Mouse (Mus musculus) E14TG2a.4 (cell line): ENCODE measurements at regions not wholly inside any gene's neighbourhood (a gene's known extent, or its start where the extent isn't known, plus 50 kb on each side); places are given as distances from the start of the nearest gene placed in this dataset.
A peak's percentile ranks its signal among the peaks of the same experiment; 100 is the strongest.
"Not testable (repeated sequence)": the region's sequence is repeated elsewhere in the genome, so short reads cannot be mapped to it uniquely, and the experiment has no call there.

ENCODE experiments used
- H3K27me3 ChIP-seq: 2 replicates; pipeline ENCODE4 v1.6.1; 2014; ENCODE audit warnings: low read length, control low read depth; ENCODE audit not compliant: insufficient read depth
- H3K36me3 ChIP-seq: 2 replicates; pipeline ENCODE4 v1.6.1; 2014; ENCODE audit warnings: low read length, control low read depth; ENCODE audit not compliant: insufficient read depth
- H3K4me1 ChIP-seq: replicated peaks from 2 replicates; pipeline ENCODE4 v1.6.1; 2014; ENCODE audit warnings: low read depth, low read length, control low read depth
- H3K4me3 ChIP-seq: replicated peaks from 2 replicates; pipeline ENCODE4 v1.5.1; 2014; ENCODE audit warnings: mild to moderate bottlenecking, low read length
- H3K9me3 ChIP-seq: 2 replicates; pipeline ENCODE4 v1.6.1; 2014; ENCODE audit warnings: low read length, control low read depth
- CTCF ChIP-seq: conservative IDR thresholded peaks from 2 replicates; pipeline ENCODE4 v1.5.1; 2014; ENCODE audit warnings: low read length
- NANOG ChIP-seq: IDR thresholded peaks from 2 replicates; pipeline ENCODE4 v1.6.1; 2014; ENCODE audit warnings: borderline replicate concordance, low read length, mixed read lengths
- POU5F1 ChIP-seq: IDR thresholded peaks from 2 replicates; pipeline ENCODE4 v1.6.1; 2014; ENCODE audit warnings: low read length, borderline replicate concordance

GRCm38 (mm10) chr1:7388627-7389026 is 2580.9 kb downstream of the Gm37988 start:
- Histone ChIP-seq H3K4me3 (no peak overlapping the region), H3K27me3 (no peaks in the 10 kb centered on the region), H3K9me3 (peaks cover 5% of the 10 kb centered on the region; the same call in 1 of the 2 replicates), H3K36me3 (peaks cover 7% of the 10 kb centered on the region; the same call in 1 of the 2 replicates), H3K4me1 (no peaks in the 10 kb centered on the region)
- TF ChIP-seq NANOG = no peak
- TF ChIP-seq POU5F1 = no peak
- TF ChIP-seq CTCF = no peak

- TF ChIP-seq CTCF (no peak), NANOG (no peak), POU5F1 (no peak)
These were observed 2585.8 kb downstream of the Gm37988 start for GRCm38 (mm10) chr1:7393508-7393907.

GRCm38 (mm10) chr1:7394161-7394560 is 2586.5 kb downstream of the Gm37988 start:
- TF ChIP-seq NANOG (no peak), POU5F1 (no peak), CTCF (no peak)
- Histone ChIP-seq H3K27me3 (no peaks in the 10 kb centered on the region), H3K36me3 (no peaks in the 10 kb centered on the region), H3K4me1 (0 out of 2 replicates have a peak, but pooled peaks cover 3% of the 10 kb centered on the region), H3K9me3 (no peaks in the 10 kb centered on the region), H3K4me3 (no peak overlapping the region)

More at GRCm38 (mm10) chr1:7393508-7393907, 2585.8 kb downstream of the Gm37988 start:
- H3K4me1 ChIP-seq = 0 out of 2 replicates have a peak, but pooled peaks cover 3% of the 10 kb centered on the region
- H3K4me3 ChIP-seq = no peak overlapping the region
- H3K27me3 ChIP-seq = no peaks in the 10 kb centered on the region
- H3K9me3 ChIP-seq = 0 out of 2 replicates have a peak, but pooled peaks cover under 1% of the 10 kb centered on the region
- peaks cover 3% of the 10 kb centered on the region; the same call in 1 of the 2 replicates for H3K36me3 ChIP-seq

GRCm38 (mm10) chr1:7395527-7395926 is 2587.8 kb downstream of the Gm37988 start:
- no peaks in the 10 kb centered on the region for H3K36me3 ChIP-seq
- no peaks in the 10 kb centered on the region for H3K9me3 ChIP-seq
- H3K4me1 ChIP-seq = 0 out of 2 replicates have a peak, but pooled peaks cover 3% of the 10 kb centered on the region
- no peak for TF ChIP-seq NANOG
- no peak for TF ChIP-seq POU5F1
- no peak for TF ChIP-seq CTCF
- no peaks in the 10 kb centered on the region for H3K27me3 ChIP-seq
- no peak overlapping the region for H3K4me3 ChIP-seq

DNA sequence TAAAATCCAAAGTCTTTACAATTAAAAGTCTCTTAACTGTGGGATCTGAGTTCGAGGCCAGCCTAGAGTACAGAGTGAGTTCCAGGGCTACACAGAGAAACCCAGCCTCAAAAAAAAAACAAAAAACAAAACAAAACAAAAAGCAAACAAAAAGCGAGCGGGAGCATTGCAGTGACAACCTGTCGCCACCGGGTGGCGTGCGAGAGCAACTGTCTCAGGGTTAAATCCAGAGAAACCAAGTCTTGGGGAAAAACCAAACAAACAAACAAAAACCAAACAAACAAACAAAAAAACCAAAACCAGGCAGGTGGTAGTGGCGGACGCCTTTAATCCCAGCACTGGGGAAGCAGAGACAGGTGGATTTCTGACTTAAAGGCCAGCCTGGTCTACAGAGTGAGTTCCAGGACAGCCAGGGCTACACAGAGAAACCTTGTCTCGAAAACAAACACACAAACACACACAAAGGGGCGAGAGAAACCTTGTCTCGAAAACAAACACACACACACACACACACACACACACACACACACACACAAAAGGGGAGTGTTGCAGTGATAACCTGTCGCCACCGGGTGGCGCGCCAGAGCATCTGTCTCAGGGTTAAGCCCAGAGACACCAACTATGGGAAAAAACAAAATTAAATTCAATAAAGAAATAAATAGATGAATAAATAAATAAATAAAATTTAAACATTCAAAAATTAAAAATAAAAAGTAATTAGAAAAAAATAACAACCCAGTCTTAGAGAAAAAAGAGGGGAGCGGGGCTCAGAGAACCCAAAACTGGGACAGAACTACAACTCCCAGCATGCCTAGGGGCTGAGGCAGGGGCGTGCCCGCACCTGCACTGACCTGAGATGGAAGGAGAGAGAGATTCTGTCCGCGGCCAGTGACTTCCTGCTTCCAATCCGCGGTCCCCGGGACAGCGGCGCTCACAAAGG is 2589.4 kb downstream of the Gm37988 start:
- TF ChIP-seq NANOG = no peak
- peak; percentile 95 for TF ChIP-seq CTCF
- H3K36me3 ChIP-seq = no peaks in the 10 kb centered on the region
- 0 out of 2 replicates have a peak, but pooled peaks cover 3% of the 10 kb centered on the region for H3K4me1 ChIP-seq
- peak overlapping the region; percentile 96 for H3K4me3 ChIP-seq
- H3K9me3 ChIP-seq = no peaks in the 10 kb centered on the region
- no peaks in the 10 kb centered on the region for H3K27me3 ChIP-seq

DNA sequence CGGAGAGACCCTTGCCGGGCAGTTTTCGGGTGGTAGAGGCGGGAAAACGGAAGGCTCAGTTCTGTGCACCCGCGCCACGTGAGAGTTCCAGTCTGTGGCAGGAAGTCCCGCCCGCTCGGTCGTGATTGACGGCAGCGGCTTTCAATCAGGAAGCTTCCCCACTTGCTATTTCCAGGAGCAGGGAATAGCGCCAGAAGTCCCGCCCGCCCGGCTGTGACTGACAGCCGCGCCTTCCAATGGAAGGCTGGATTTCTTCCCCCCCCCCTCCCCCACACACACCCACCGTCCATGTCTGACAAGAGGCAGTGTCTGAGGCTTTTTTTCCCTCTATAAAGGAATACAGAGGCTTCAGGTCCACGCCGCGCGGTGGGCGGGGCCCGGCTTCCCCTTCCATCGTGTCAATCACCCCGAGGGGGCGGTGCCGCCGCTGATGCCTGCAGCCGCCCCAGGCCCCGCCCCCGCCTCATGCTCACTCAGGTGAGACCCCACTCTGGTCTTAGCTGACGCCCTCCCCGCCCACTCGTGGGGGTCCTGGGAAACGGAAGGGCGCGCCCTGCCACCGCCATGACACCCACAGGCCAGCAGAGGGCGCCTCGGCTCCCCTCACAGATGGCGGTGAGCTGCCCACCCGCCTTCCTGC is 2590.2 kb downstream of the Gm37988 start:
- no peaks in the 10 kb centered on the region for H3K27me3 ChIP-seq
- no peaks in the 10 kb centered on the region for H3K36me3 ChIP-seq
- no peaks in the 10 kb centered on the region for H3K9me3 ChIP-seq
- TF ChIP-seq NANOG (no peak), CTCF (no peak), POU5F1 (no peak)
- H3K4me3 ChIP-seq = peak overlapping the region; percentile 96
- 0 out of 2 replicates have a peak, but pooled peaks cover 3% of the 10 kb centered on the region for H3K4me1 ChIP-seq

DNA sequence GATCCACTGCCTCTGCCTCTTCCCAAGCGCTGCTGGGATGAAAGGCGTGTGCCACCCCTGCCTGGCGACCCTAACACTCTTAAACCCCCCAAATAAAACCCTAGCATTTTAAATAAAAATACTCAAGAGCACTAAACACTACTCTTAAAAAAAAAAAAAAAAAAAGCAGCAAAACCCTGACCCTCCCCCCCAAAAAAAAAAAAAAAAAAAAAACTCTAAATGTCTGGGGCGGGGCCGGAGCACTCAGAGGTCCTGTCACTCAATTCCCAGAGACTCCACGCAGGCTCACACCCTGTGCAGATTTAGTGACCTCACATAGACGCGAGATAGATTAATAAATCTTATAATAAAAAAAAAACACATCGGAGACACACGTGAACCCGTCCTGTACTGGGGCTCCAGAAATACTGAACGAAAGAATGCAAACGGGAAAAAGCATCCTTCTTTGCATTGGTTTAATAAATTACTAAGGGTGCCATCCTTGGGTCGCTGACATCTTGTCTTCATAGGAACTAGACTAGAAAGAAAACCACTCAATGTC is 2591.1 kb downstream of the Gm37988 start:
- Histone ChIP-seq H3K27me3 (no peaks in the 10 kb centered on the region), H3K4me1 (0 out of 2 replicates have a peak, but pooled peaks cover 3% of the 10 kb centered on the region), H3K9me3 (no peaks in the 10 kb centered on the region), H3K36me3 (no peaks in the 10 kb centered on the region), H3K4me3 (peak overlapping the region; percentile 96)
- TF ChIP-seq NANOG = no peak
- no peak for TF ChIP-seq CTCF
- no peak for TF ChIP-seq POU5F1

DNA sequence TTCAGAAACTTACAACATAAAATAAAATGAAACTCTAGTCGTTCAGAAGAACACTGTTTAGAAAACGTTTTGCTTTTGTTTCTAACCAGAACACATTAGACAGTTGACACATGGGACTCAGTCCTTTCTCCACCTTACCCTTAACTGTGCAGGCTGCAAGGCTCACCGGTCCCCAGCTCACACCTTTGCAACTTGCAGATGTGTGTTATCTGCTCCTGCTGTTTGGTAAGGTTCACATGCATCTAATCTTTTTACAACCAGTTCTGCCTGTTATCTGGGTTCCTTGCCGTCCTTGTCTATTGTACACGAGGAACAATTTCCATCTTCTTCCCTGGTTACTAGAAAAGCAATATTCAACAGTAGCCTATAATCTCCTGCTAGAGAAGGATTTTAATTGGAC is 2598.0 kb downstream of the Gm37988 start:
- H3K9me3 ChIP-seq, H3K27me3 ChIP-seq, H3K4me1 ChIP-seq, H3K4me3 ChIP-seq, H3K36me3 ChIP-seq: not testable (repeated sequence)
